Mouse (Mus musculus) midbrain, embryonic 14.5 days (tissue): Measurements from ENCODE around the gene Smim12. TPM values are rescaled to one million over a fixed set of nuclear protein-coding genes. Genes with fewer than 3 reads are reported as not detected.
A peak's percentile ranks its signal among the peaks of the same experiment; 100 is the strongest.

Experiments
- ATAC-seq: fragments of 200-750 bp; cut with Nextera tagmentation; 2 replicates; pipeline ENCODE4 v1.8.0; 2017; ENCODE audit warnings: moderate number of reproducible peaks, moderate library complexity; ENCODE audit not compliant: low FRiP score, low TSS enrichment
- DNase-seq: peaks from one replicate; pipeline ENCODE4 v3.0.0-alpha.2; 2015
- H3K27ac ChIP-seq: fragments of 300-500 bp; sonication (generic); replicated peaks from 2 replicates; pipeline ENCODE4 v1.5.1; 2014; ENCODE audit warnings: mild to moderate bottlenecking, low read depth, low read length, moderate library complexity
- H3K27me3 ChIP-seq: fragments of 300-500 bp; sonication (generic); 2 replicates; pipeline ENCODE4 v1.6.1; 2014; ENCODE audit warnings: low read length, control low read depth, mixed read lengths; ENCODE audit not compliant: control insufficient read depth, insufficient read depth
- H3K36me3 ChIP-seq: fragments of 300-500 bp; sonication (generic); 2 replicates; pipeline ENCODE4 v1.6.1; 2014; ENCODE audit warnings: low read length, control low read depth; ENCODE audit not compliant: control insufficient read depth, insufficient read depth
- H3K4me1 ChIP-seq: fragments of 300-500 bp; sonication (generic); 2 replicates; pipeline ENCODE4 v1.6.1; 2014; ENCODE audit warnings: mild to moderate bottlenecking, antibody characterized with exemption, low read length, control low read depth; ENCODE audit not compliant: control insufficient read depth, insufficient read depth
- H3K4me2 ChIP-seq: fragments of 300-500 bp; sonication (generic); 2 replicates; pipeline ENCODE4 v1.6.1; 2014; ENCODE audit warnings: mild to moderate bottlenecking, low read length, moderate library complexity
- H3K4me3 ChIP-seq: fragments of 300-500 bp; sonication (generic); replicated peaks from 2 replicates; pipeline ENCODE4 v1.5.1; 2014; ENCODE audit warnings: low read depth, low read length
- H3K9ac ChIP-seq: fragments of 300-500 bp; sonication (generic); replicated peaks from 2 replicates; pipeline ENCODE4 v1.6.1; 2014; ENCODE audit warnings: mild to moderate bottlenecking, low read length, moderate library complexity
- H3K9me3 ChIP-seq: fragments of 300-500 bp; sonication (generic); 2 replicates; pipeline ENCODE4 v1.6.1; 2016; ENCODE audit warnings: low read length, control low read depth, mixed read lengths; ENCODE audit not compliant: control insufficient read depth
- WGBS: fragments of 180-500 bp; shearing (Covaris S2); extraction: QIAGEN DNeasy Blood & Tissue Kit; methylation state at CpG from one replicate; pipeline ENCODE4 v1.1.7; 2014; 5-methylcytosine and 5-hydroxymethylcytosine counted together
- polyA plus RNA-seq: library from polyadenylated mRNA; unstranded; fragments of >200 nt; fragmentation: Nextera tagmentation; extraction: Ambion mirVana; gene quantifications from 2 replicates; pipeline ENCODE4 v1.2.1, GENCODE M21; 2014

The Smim12 gene
- polyA plus RNA-seq, 1 experiment from 2014 or later = 43.0 TPM

- Histone ChIP-seq H3K4me2 (peak overlapping the region; percentile 21; the same call in 1 of the 2 replicates), H3K27ac (no peak overlapping the region), H3K4me1 (peaks cover 8% of the 10 kb centered on the region; the same call in 1 of the 2 replicates), H3K9me3 (no peaks in the 10 kb centered on the region), H3K9ac (no peak overlapping the region), H3K4me3 (no peak overlapping the region), H3K27me3 (no peaks in the 10 kb centered on the region), H3K36me3 (no peaks in the 10 kb centered on the region)
- ATAC-seq (no peak; the same call in 1 of the 2 replicates), DNase-seq (no peak)
- WGBS = 14% methylated on average over 28 of the region's 28 CpGs
These were observed 29.1 kb upstream of the Smim12 start for GRCm38 (mm10) chr4:127214510-127214909.

DNA sequence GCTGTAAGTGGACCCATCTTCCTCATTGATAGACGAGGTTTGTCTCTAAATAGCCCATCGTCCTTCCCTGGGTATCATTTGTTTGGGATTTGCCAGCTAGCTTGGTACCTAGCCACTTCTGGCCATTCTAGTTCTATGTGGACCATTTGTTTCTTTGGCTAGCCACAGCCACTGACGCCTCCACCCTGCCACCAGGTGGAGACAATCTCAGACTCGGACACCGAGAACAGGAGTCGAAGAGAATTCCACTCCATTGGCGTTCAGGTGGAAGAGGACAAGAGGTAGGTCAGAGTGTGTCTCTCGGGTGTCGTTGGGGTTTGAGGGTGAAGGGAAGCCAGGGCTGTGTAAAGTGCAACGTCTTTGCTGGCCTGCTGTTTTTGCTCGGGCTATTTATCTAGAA, 28.5 kb upstream of the Smim12 start:
- Histone ChIP-seq H3K9ac (no peak overlapping the region), H3K4me2 (no peak overlapping the region), H3K4me1 (peaks cover 8% of the 10 kb centered on the region; the same call in 1 of the 2 replicates), H3K4me3 (no peak overlapping the region), H3K27me3 (no peaks in the 10 kb centered on the region), H3K36me3 (no peaks in the 10 kb centered on the region), H3K9me3 (no peaks in the 10 kb centered on the region), H3K27ac (no peak overlapping the region)
- 54% methylated on average over 11 of the region's 11 CpGs for WGBS
- no peak for ATAC-seq
- no peak for DNase-seq

DNA sequence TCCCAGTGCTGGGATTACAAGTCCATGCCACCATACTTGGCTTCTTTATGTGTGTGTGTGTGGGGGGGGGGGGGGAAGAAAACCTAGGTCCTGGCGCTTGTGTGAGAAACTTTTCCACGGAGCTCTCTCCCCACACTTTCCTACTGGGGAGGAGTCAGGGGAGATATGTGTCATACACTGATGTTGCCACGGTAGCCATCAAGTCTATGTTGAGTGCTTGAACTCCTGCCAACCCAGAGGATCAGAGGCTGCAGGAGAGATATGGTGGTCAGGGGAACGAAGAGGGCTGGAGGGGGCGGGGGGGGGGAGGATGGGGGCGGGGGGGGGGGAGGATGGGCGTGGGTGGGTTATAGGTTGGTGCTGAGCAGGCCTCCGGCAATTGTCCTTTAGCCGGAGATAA, 27.8 kb upstream of the Smim12 start:
- Histone ChIP-seq H3K4me1 (peaks cover 8% of the 10 kb centered on the region; the same call in 1 of the 2 replicates), H3K36me3 (no peaks in the 10 kb centered on the region), H3K9ac (no peak overlapping the region), H3K4me2 (no peak overlapping the region), H3K9me3 (no peaks in the 10 kb centered on the region), H3K27me3 (no peaks in the 10 kb centered on the region), H3K4me3 (no peak overlapping the region), H3K27ac (no peak overlapping the region)
- DNase-seq (no peak), ATAC-seq (no peak)
- 62% methylated on average over 6 of the region's 9 CpGs for WGBS

DNA sequence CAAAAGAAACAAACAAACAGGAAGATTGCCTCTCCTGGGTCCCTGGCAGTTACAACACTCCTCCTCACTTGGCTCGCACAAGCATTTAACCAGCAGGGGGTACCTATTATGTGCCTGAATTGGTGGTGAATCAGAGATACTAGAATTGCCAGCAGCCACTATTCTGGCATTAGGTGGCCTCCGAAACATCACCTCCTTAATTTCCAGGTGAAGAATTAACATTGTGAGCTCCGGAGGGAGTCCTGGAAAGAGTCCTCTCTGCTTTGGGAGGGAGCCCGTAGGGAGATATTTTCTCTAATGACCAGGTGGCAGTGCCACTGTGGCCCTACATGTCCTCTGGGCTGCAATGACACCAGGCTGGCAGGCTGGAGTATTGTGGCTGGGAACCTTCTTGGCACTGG, 27.3 kb upstream of the Smim12 start:
- DNase-seq = no peak
- Histone ChIP-seq H3K9ac (no peak overlapping the region), H3K27me3 (no peaks in the 10 kb centered on the region), H3K4me1 (peaks cover 8% of the 10 kb centered on the region; the same call in 1 of the 2 replicates), H3K36me3 (no peaks in the 10 kb centered on the region), H3K9me3 (no peaks in the 10 kb centered on the region), H3K27ac (no peak overlapping the region), H3K4me3 (no peak overlapping the region), H3K4me2 (no peak overlapping the region)
- ATAC-seq = no peak
- WGBS = 78% methylated on average over 4 of the region's 4 CpGs

GRCm38 (mm10) chr4:127217048-127217447, 26.5 kb upstream of the Smim12 start:
- Histone ChIP-seq H3K36me3 (no peaks in the 10 kb centered on the region), H3K27me3 (no peaks in the 10 kb centered on the region), H3K9me3 (no peaks in the 10 kb centered on the region), H3K9ac (no peak overlapping the region), H3K4me2 (no peak overlapping the region), H3K27ac (no peak overlapping the region), H3K4me1 (peaks cover 8% of the 10 kb centered on the region; the same call in 1 of the 2 replicates), H3K4me3 (no peak overlapping the region)
- DNase-seq (no peak), ATAC-seq (no peak)
- 54% methylated on average over 11 of the region's 11 CpGs for WGBS

DNA sequence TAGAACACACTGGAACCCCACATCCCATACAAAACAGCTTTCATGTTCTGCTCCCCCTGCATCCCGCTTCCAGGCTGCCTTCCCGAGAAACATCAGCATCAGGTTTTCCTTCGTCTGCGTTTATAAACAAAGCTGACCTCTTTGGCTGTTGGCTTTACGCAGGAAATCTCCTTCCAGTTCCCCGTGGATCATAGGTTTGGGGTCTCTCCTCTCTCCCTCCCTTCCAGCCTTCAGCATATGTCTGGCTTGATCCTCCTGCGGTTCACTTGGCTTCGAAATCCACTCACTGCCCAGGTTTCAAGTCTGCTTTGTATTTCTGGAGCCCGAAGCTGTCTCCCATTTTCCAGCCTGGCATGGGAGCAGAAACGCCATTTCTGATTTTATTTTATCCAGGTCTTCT, 20.3 kb upstream of the Smim12 start:
- H3K36me3 ChIP-seq = no peaks in the 10 kb centered on the region; the same call in 1 of the 2 replicates
- no peaks in the 10 kb centered on the region for H3K27me3 ChIP-seq
- no peak overlapping the region for H3K4me3 ChIP-seq
- no peaks in the 10 kb centered on the region for H3K9me3 ChIP-seq
- H3K4me2 ChIP-seq = no peak overlapping the region
- no peak overlapping the region for H3K9ac ChIP-seq
- no peak overlapping the region for H3K27ac ChIP-seq
- ATAC-seq (no peak), DNase-seq (no peak)
- H3K4me1 ChIP-seq = peaks cover 20% of the 10 kb centered on the region; the same call in 1 of the 2 replicates
- WGBS = 45% methylated on average over 10 of the region's 10 CpGs

- Histone ChIP-seq H3K4me3 (no peak overlapping the region), H3K4me1 (peaks cover 20% of the 10 kb centered on the region; the same call in 1 of the 2 replicates), H3K27ac (no peak overlapping the region), H3K9me3 (no peaks in the 10 kb centered on the region), H3K27me3 (no peaks in the 10 kb centered on the region), H3K9ac (no peak overlapping the region), H3K4me2 (no peak overlapping the region), H3K36me3 (no peaks in the 10 kb centered on the region; the same call in 1 of the 2 replicates)
- DNase-seq (no peak), ATAC-seq (no peak)
- WGBS = 76% methylated on average over 4 of the region's 4 CpGs
These were observed 19.8 kb upstream of the Smim12 start for GRCm38 (mm10) chr4:127223755-127224154.

GRCm38 (mm10) chr4:127224444-127225100, 19.0 kb upstream of the Smim12 start:
- DNase-seq = no peak
- no peaks in the 10 kb centered on the region for H3K9me3 ChIP-seq
- 11% methylated on average over 19 of the region's 19 CpGs for WGBS
- no peak overlapping the region for H3K27ac ChIP-seq
- no peaks in the 10 kb centered on the region; the same call in 1 of the 2 replicates for H3K36me3 ChIP-seq
- peak overlapping the region; percentile 38 for H3K4me2 ChIP-seq
- H3K27me3 ChIP-seq = no peaks in the 10 kb centered on the region
- no peak overlapping the region; the same call in 1 of the 2 replicates for H3K9ac ChIP-seq
- no peak overlapping the region for H3K4me3 ChIP-seq
- no peak for ATAC-seq
- H3K4me1 ChIP-seq = peaks cover 20% of the 10 kb centered on the region; the same call in 1 of the 2 replicates

- WGBS = 45% methylated on average over 4 of the region's 4 CpGs
- Histone ChIP-seq H3K36me3 (no peaks in the 10 kb centered on the region; the same call in 1 of the 2 replicates), H3K9ac (no peak overlapping the region), H3K4me3 (no peak overlapping the region), H3K9me3 (no peaks in the 10 kb centered on the region), H3K4me2 (no peak overlapping the region), H3K4me1 (peaks cover 21% of the 10 kb centered on the region; the same call in 1 of the 2 replicates), H3K27me3 (no peaks in the 10 kb centered on the region), H3K27ac (no peak overlapping the region)
- no peak for ATAC-seq
- no peak for DNase-seq
These were observed 17.5 kb upstream of the Smim12 start for GRCm38 (mm10) chr4:127226067-127226466.
